Mouse (Mus musculus) G1E (cell line): Measurements from ENCODE around the gene Lypd3. TPM values are rescaled to one million over a fixed set of nuclear protein-coding genes. Genes with fewer than 3 reads are reported as not detected.

Experiments used
- ATAC-seq: 2 replicates; pipeline ENCODE4 v1.8.0; 2016; ENCODE audit warnings: mild to moderate bottlenecking; ENCODE audit not compliant: insufficient number of reproducible peaks, poor library complexity, low FRiP score, severe bottlenecking; ENCODE audit errors: extremely low read depth
- DNase-seq: peaks from one replicate; pipeline ENCODE4 v3.0.0; 2012; ENCODE audit warnings: low spot score
- H3K27me3 ChIP-seq: 2 replicates; pipeline ENCODE4 v1.6.1; 2012; ENCODE audit warnings: mild to moderate bottlenecking, low read length, inconsistent platforms; ENCODE audit not compliant: insufficient read depth
- H3K36me3 ChIP-seq: replicated peaks from 2 replicates; pipeline ENCODE3; 2012; ENCODE audit warnings: mild to moderate bottlenecking, inconsistent platforms
- H3K4me1 ChIP-seq: 2 replicates; pipeline ENCODE4 v1.6.1; 2012; ENCODE audit warnings: low read depth, low read length, inconsistent platforms, mixed read lengths; ENCODE audit not compliant: insufficient read depth
- H3K4me3 ChIP-seq: 2 replicates; pipeline ENCODE4 v1.5.1; 2012; ENCODE audit warnings: low read depth, mild to moderate bottlenecking, inconsistent platforms, low read length, moderate library complexity, mixed read lengths
- H3K9me3 ChIP-seq: replicated peaks from 2 replicates; pipeline ENCODE4 v1.6.1; 2012; ENCODE audit warnings: inconsistent platforms
- CTCF ChIP-seq: IDR thresholded peaks from 2 replicates; pipeline ENCODE4 v1.5.1; 2012; ENCODE audit warnings: low read depth, low read length, inconsistent platforms, mixed read lengths
- GATA1 ChIP-seq: IDR thresholded peaks from 2 replicates; pipeline ENCODE4 v1.6.1; 2012; ENCODE audit warnings: borderline replicate concordance, low read length, inconsistent platforms, mixed read lengths
- GATA2 ChIP-seq: IDR thresholded peaks from 2 replicates; pipeline ENCODE4 v1.6.1; 2012; ENCODE audit warnings: low read depth, low read length, inconsistent platforms, borderline replicate concordance
- POLR2AphosphoS5 ChIP-seq: IDR thresholded peaks from 2 replicates; pipeline ENCODE4 v1.6.1; 2012; ENCODE audit warnings: low read depth, low read length, inconsistent platforms; ENCODE audit not compliant: insufficient replicate concordance
- TAL1 ChIP-seq: conservative IDR thresholded peaks from 2 replicates; pipeline ENCODE4 v1.6.1; 2012; ENCODE audit warnings: low read depth, low read length, inconsistent platforms, mixed read lengths
- polyA plus RNA-seq: library from polyadenylated mRNA; stranded (reverse); fragments of >175 nt; gene quantifications from 2 replicates; pipeline ENCODE4 v1.2.3, GENCODE M21; 2012
- total RNA-seq, 2 experiments: library from RNA; stranded (forward) in 1 of 2; stranded (reverse) in 1 of 2; fragments of 200-1000 nt in 1 of 2; fragments of >200 nt in 1 of 2; fragmentation: Nextera tagmentation in 1 of 2; gene quantifications; 2 replicates each; pipeline ENCODE4 v1.2.3; 2014 to 2017

Lypd3 gene
- total and polyA plus RNA-seq, 3 experiments, result not detected

GRCm38 (mm10) chr7:24619671-24620397, 16.5 kb upstream of the Lypd3 start:
- DNase-seq, result no peak
- peaks cover 62% of the 10 kb centered on the region for H3K36me3 ChIP-seq
- no peak for TF ChIP-seq GATA1
- no peak for TF ChIP-seq TAL1
- no peak for TF ChIP-seq POLR2AphosphoS5
- TF ChIP-seq GATA2, result no peak
- no peak for TF ChIP-seq CTCF
- H3K9me3 ChIP-seq, result no peaks in the 10 kb centered on the region; the same call in 1 of the 2 replicates
- peaks cover 4% of the 10 kb centered on the region; the same call in 1 of the 2 replicates for H3K4me1 ChIP-seq
- H3K4me3 ChIP-seq, result no peak overlapping the region
- peaks cover 1% of the 10 kb centered on the region; the same call in 1 of the 2 replicates for H3K27me3 ChIP-seq
- no peak for ATAC-seq

- DNase-seq, result no peak
- no peak overlapping the region for H3K4me3 ChIP-seq
- H3K4me1 ChIP-seq, result peaks cover 4% of the 10 kb centered on the region; the same call in 1 of the 2 replicates
- no peak for ATAC-seq
- peaks cover 67% of the 10 kb centered on the region for H3K36me3 ChIP-seq
- H3K27me3 ChIP-seq, result no peaks in the 10 kb centered on the region; the same call in 1 of the 2 replicates
- H3K9me3 ChIP-seq, result no peaks in the 10 kb centered on the region; the same call in 1 of the 2 replicates
- TF ChIP-seq GATA2 (no peak), CTCF (peak; percentile 21; the same call in 1 of the 2 replicates), TAL1 (no peak), POLR2AphosphoS5 (no peak), GATA1 (no peak)
Measured at GRCm38 (mm10) chr7:24621193-24621592, 15.2 kb upstream of the Lypd3 start.

- TF ChIP-seq TAL1 (no peak), CTCF (no peak), POLR2AphosphoS5 (no peak), GATA2 (no peak), GATA1 (no peak)
- no peaks in the 10 kb centered on the region; the same call in 1 of the 2 replicates for H3K9me3 ChIP-seq
- ATAC-seq, result no peak
- H3K4me3 ChIP-seq, result no peak overlapping the region
- peaks cover 60% of the 10 kb centered on the region for H3K36me3 ChIP-seq
- H3K27me3 ChIP-seq, result no peaks in the 10 kb centered on the region; the same call in 1 of the 2 replicates
- DNase-seq, result no peak
- H3K4me1 ChIP-seq, result peaks cover 4% of the 10 kb centered on the region; the same call in 1 of the 2 replicates
Measured at GRCm38 (mm10) chr7:24622967-24623366, 13.4 kb upstream of the Lypd3 start.

- no peak for ATAC-seq
- H3K9me3 ChIP-seq, result no peaks in the 10 kb centered on the region; the same call in 1 of the 2 replicates
- H3K36me3 ChIP-seq, result peaks cover 23% of the 10 kb centered on the region
- no peaks in the 10 kb centered on the region for H3K4me1 ChIP-seq
- H3K27me3 ChIP-seq, result no peaks in the 10 kb centered on the region
- DNase-seq, result peak; percentile 28
- no peak for TF ChIP-seq TAL1
- no peak for TF ChIP-seq POLR2AphosphoS5
- TF ChIP-seq GATA1, result no peak
- TF ChIP-seq CTCF, result no peak
- no peak for TF ChIP-seq GATA2
- no peak overlapping the region for H3K4me3 ChIP-seq
Measured at GRCm38 (mm10) chr7:24628685-24629610, 7.4 kb upstream of the Lypd3 start.

- Histone ChIP-seq H3K27me3 (no peaks in the 10 kb centered on the region), H3K9me3 (no peaks in the 10 kb centered on the region; the same call in 1 of the 2 replicates), H3K4me3 (no peak overlapping the region), H3K4me1 (no peaks in the 10 kb centered on the region), H3K36me3 (peaks cover 17% of the 10 kb centered on the region)
- no peak for DNase-seq
- no peak for TF ChIP-seq TAL1
- ATAC-seq, result no peak
Measured at GRCm38 (mm10) chr7:24629672-24630071, 6.7 kb upstream of the Lypd3 start.
